Mouse (Mus musculus): ENCODE measurements around the gene Plekhj1.

The Plekhj1 gene

DNA sequence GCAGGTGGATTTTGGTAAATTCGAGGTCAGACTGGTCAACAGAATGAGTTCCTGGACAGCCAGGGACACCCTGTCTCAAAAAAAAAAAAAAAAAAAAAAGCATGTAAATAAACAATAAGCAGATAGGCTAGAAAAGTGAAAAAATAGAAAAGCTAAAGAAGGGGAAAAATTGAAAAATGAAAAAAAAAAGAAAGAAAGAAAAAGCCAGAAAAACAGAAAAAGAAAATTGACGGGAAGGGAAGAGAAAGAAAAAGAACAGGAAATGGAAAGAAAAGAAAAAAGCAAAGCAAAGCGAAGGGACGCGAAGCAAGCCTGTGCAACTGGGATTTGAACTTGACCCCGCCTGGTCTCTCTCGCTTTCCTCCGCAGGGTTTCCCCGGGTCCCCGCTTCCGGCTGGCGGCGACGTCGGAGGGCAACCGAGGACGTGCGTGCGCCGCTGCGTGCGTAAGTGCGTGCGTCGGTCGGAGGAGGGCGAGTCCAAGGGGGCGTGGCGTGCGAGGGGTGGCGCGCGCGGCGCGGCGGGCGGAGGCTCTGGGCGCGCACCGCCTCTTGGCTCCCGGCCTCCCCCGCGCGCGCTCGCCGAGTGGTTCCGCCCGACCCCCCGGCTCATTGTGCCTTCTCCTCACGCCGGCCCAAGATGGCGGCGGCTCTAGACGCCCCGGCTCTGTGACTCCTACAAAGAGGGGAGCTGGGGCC is 43.7 kb downstream of the Plekhj1 start, which contains the start of gene Dot1l:
TSS of gene Dot1l (plus strand) at position 613 of the 697 bp plus-strand sequence.
- intact Hi-C loops (cut with DNase I) = loop anchor here (2.0 kb wide), 1 partner anchor 44 kb away; the partner anchor contains the start of genes Plekhj1 and Sf3a2

DNA sequence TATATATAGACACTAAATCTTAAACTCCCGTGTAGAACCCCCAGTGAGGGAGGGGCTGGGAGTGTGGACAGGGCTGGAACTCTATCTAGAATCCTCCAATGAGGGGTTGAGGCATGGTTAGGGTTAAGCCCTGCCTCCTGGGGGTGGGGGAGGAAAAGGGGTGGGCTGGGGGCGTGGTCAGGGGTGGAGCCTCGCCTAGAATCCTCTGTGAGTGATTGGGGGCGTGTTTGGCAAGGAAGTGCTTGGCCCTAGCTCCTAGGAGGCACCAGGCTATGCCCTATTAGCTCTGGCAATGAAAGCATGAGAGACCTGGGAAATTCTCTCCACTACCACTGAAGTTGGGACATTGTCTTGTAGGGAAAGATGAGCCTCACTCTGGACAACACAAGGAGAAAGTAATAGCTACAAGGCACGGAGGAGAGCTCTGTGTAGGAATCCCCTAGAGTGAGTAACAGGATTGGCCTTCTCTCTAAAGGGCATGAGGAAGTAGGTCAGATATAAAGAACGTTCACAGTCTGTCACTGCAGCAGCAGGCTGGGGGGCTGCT is 46.3 kb downstream of the Plekhj1 start:
- intact Hi-C loops (cut with DNase I) = no loop called here

DNA sequence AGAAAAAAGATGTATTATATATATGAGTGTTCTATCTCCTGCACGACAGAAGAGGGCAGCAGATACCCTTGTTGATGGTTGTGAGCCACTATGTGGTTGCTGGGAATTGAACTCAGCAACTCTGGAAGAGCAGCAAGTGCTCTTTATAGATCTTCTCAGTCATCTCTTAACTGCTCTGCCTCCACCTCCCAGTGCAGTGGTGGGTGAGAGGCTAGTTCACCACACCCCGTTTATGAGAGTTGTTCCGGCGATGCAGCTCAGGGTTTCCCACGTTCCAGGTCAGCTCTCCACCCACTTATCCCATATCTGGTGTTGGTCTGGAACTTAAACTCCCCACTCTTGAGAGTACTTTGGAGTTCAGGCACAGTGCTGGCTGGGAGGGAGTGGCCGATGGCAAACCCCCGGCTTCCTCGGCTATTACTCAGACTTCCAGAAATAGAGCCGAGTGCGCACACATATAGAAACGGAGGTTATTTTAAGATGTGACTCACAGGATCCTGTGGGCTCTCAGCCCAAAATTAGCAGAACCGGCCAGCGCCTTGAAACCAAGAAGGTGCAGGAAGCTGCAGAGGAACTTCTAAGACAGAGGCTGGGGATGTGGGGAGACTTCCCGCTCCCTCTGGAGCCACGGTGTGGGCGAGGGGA is 47.1 kb downstream of the Plekhj1 start:
- intact Hi-C loops (cut with DNase I) = no loop called here

DNA sequence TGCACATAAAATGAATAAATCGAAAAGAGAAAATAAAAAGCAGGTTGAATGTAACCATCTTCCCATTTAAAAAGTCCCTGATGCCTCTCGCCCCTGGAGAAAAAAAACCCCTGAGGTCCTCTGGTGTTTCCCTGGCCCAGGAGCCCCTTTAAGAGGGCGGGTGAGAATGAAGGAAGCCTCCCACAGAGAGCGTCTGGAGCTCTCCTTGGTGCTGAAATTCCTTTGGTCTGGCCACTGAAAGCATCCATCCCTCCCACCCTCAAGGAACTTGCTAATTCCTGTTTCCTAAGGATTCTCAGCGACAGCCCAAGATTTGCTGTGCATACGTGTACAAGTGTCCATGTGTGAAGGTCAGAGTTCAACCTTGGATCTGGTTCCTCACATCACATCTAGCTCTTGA is 49.8 kb downstream of the Plekhj1 start:
- intact Hi-C loops (cut with DNase I) = loop anchor here (2.0 to 5.0 kb wide), 3 partner anchors 59 to 244 kb away; partner anchors contain the start of gene Amh

DNA sequence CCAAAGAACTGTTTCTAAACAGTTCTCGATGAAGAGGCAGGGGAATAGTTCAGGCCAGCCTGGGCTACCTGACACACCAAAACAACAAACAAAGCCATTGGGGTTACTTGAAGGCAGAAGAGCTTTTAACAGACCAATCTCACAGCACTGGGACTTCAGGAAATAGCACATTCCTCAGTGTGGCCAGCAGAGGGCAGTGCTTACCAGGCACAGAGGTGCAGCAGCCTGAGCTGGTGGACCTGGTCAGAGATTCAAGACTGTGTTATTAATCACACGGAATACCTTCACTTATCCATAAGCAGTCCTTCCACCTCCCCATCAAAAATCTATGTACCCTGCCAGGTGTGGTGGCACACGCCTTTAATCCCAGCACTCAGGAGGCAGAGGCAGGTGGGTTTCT is 51.0 kb downstream of the Plekhj1 start:
- intact Hi-C loops (cut with DNase I) = loop anchor here (5.0 kb wide), 2 partner anchors 60 to 245 kb away; partner anchors contain the start of gene Amh

Small RNAs within 50 kb of the gene (microRNA-seq; reads per million reads assigned to microRNA genes)
- 2.9 to 5.8 reads per million in 2 experiments for gene Mir1982
